Mouse (Mus musculus): ENCODE measurements at regions not wholly inside any gene's neighbourhood (a gene's known extent, or its start where the extent isn't known, plus 50 kb on each side); places are given as distances from the start of the nearest gene placed in this dataset.
A peak's percentile ranks its signal among the peaks of the same experiment; 100 is the strongest.

- intact Hi-C loops (cut with DNase I), result no loop called here
- DNase-seq, result no peak
Measured at GRCm38 (mm10) chr2:123023918-123024317, 258.9 kb downstream of the Sqor start.

GRCm38 (mm10) chr2:123024380-123024779, 259.3 kb downstream of the Sqor start:
- no peak for DNase-seq
- intact Hi-C loops (cut with DNase I), result no loop called here

GRCm38 (mm10) chr2:123024976-123025585, 260.0 kb downstream of the Sqor start:
- DNase-seq, result no peak
- intact Hi-C loops (cut with DNase I), result no loop called here

- no peak for DNase-seq
- intact Hi-C loops (cut with DNase I), result no loop called here
Measured at GRCm38 (mm10) chr2:123047321-123047720, 282.3 kb downstream of the Sqor start.

GRCm38 (mm10) chr2:123064648-123065047, 299.6 kb downstream of the Sqor start:
- intact Hi-C loops (cut with DNase I), result no loop called here
- DNase-seq, result peak; percentile 18 to 46

- no peak for DNase-seq
- intact Hi-C loops (cut with DNase I), result no loop called here
Measured at GRCm38 (mm10) chr2:123068809-123069208, 303.8 kb downstream of the Sqor start.

GRCm38 (mm10) chr2:123072653-123073052, 307.6 kb downstream of the Sqor start:
- DNase-seq, result no peak
- intact Hi-C loops (cut with DNase I), result no loop called here

GRCm38 (mm10) chr2:123073476-123074085, 308.5 kb downstream of the Sqor start:
- DNase-seq, result no peak
- intact Hi-C loops (cut with DNase I), result no loop called here

GRCm38 (mm10) chr2:123092726-123093125, 327.7 kb downstream of the Sqor start:
- intact Hi-C loops (cut with DNase I), result no loop called here
- DNase-seq, result no peak

GRCm38 (mm10) chr2:123103530-123103929, 338.5 kb downstream of the Sqor start:
- intact Hi-C loops (cut with DNase I), result no loop called here
- no peak for DNase-seq

GRCm38 (mm10) chr2:123131496-123131895, 366.5 kb downstream of the Sqor start:
- no peak for DNase-seq
- intact Hi-C loops (cut with DNase I), result no loop called here

GRCm38 (mm10) chr2:123153170-123153569, 388.1 kb downstream of the Sqor start:
- intact Hi-C loops (cut with DNase I), result no loop called here
- no peak for DNase-seq

GRCm38 (mm10) chr2:123165384-123165783, 400.3 kb downstream of the Sqor start:
- no peak for DNase-seq
- intact Hi-C loops (cut with DNase I), result no loop called here

GRCm38 (mm10) chr2:123170611-123171010, 405.6 kb downstream of the Sqor start:
- intact Hi-C loops (cut with DNase I), result no loop called here

GRCm38 (mm10) chr2:123182208-123182607, 417.2 kb downstream of the Sqor start:
- DNase-seq, result no peak
- intact Hi-C loops (cut with DNase I), result no loop called here

More at GRCm38 (mm10) chr2:123170611-123171010, 405.6 kb downstream of the Sqor start:
- DNase-seq, result peak; percentile 5 to 10

- DNase-seq, result no peak
- intact Hi-C loops (cut with DNase I), result no loop called here
Measured at GRCm38 (mm10) chr2:123190795-123191582, 426.0 kb downstream of the Sqor start.

- intact Hi-C loops (cut with DNase I), result no loop called here
- DNase-seq, result no peak
Measured at GRCm38 (mm10) chr2:123194533-123194932, 429.5 kb downstream of the Sqor start.
